Mouse (Mus musculus): ENCODE results near the gene Ppp1r1b. TPM values are rescaled to one million over a fixed set of nuclear protein-coding genes. Genes with fewer than 3 reads are reported as not detected.

Ppp1r1b gene
- total RNA-seq, 1 experiment from 2014 or later = not detected

GRCm38 (mm10) chr11:98342000-98342945 lies 5.9 kb upstream of the Ppp1r1b start:
- ATAC-seq (replicated peaks; ENCODE audit: low read depth, poor library complexity, severe bottlenecking) = peak; percentile 84

GRCm38 (mm10) chr11:98345253-98345652 lies 3.0 kb upstream of the Ppp1r1b start:
- ATAC-seq (replicated peaks; ENCODE audit: low read depth, poor library complexity, severe bottlenecking) = peak; percentile 40; the same call in 1 of the 2 replicates

- ATAC-seq (replicated peaks; ENCODE audit: low read depth, poor library complexity, severe bottlenecking) = no peak
These were observed 2.0 kb upstream of the Ppp1r1b start for GRCm38 (mm10) chr11:98346168-98346567.

GRCm38 (mm10) chr11:98347385-98348082 lies 670 bp upstream of the Ppp1r1b start:
- ATAC-seq (replicated peaks; ENCODE audit: low read depth, poor library complexity, severe bottlenecking) = no peak

GRCm38 (mm10) chr11:98349308-98349707 lies 1.1 kb downstream of the Ppp1r1b start:
- no peak for ATAC-seq (replicated peaks; ENCODE audit: low read depth, poor library complexity, severe bottlenecking)

- ATAC-seq (replicated peaks; ENCODE audit: low read depth, poor library complexity, severe bottlenecking) = no peak
These were observed 4.2 kb downstream of the Ppp1r1b start for GRCm38 (mm10) chr11:98352272-98352990.

GRCm38 (mm10) chr11:98353651-98354211 lies 5.5 kb downstream of the Ppp1r1b start:
- ATAC-seq (replicated peaks; ENCODE audit: low read depth, poor library complexity, severe bottlenecking) = no peak

GRCm38 (mm10) chr11:98354445-98354844 lies 6.2 kb downstream of the Ppp1r1b start:
- no peak for ATAC-seq (replicated peaks; ENCODE audit: low read depth, poor library complexity, severe bottlenecking)

GRCm38 (mm10) chr11:98355732-98356299 lies 7.6 kb downstream of the Ppp1r1b start:
- peak; percentile 62 for ATAC-seq (replicated peaks; ENCODE audit: low read depth, poor library complexity, severe bottlenecking)

GRCm38 (mm10) chr11:98356625-98357394 lies 8.6 kb downstream of the Ppp1r1b start:
- no peak for ATAC-seq (replicated peaks; ENCODE audit: low read depth, poor library complexity, severe bottlenecking)

GRCm38 (mm10) chr11:98357396-98358160 lies 9.4 kb downstream of the Ppp1r1b start:
- no peak; the same call in 1 of the 2 replicates for ATAC-seq (replicated peaks; ENCODE audit: low read depth, poor library complexity, severe bottlenecking)

- ATAC-seq (replicated peaks; ENCODE audit: low read depth, poor library complexity, severe bottlenecking) = peak; percentile 62
These were observed 10.2 kb downstream of the Ppp1r1b start, which contains the start of gene Stard3 for GRCm38 (mm10) chr11:98358161-98359083. Gene Stard3, plus strand, starts transcription at chr11:98358368.

GRCm38 (mm10) chr11:98360866-98361521 lies 12.8 kb downstream of the Ppp1r1b start:
- ATAC-seq (replicated peaks; ENCODE audit: low read depth, poor library complexity, severe bottlenecking) = peak; percentile 40

- no peak for ATAC-seq (replicated peaks; ENCODE audit: low read depth, poor library complexity, severe bottlenecking)
These were observed 15.6 kb downstream of the Ppp1r1b start for GRCm38 (mm10) chr11:98363817-98364216.

GRCm38 (mm10) chr11:98364410-98364809 lies 16.2 kb downstream of the Ppp1r1b start:
- ATAC-seq (replicated peaks; ENCODE audit: low read depth, poor library complexity, severe bottlenecking) = no peak

- peak; percentile 19; the same call in 1 of the 2 replicates for ATAC-seq (replicated peaks; ENCODE audit: low read depth, poor library complexity, severe bottlenecking)
These were observed 18.1 kb downstream of the Ppp1r1b start for GRCm38 (mm10) chr11:98366290-98366689.
